Mouse (Mus musculus): ENCODE results near the gene Spred3. TPM values are rescaled to one million over a fixed set of nuclear protein-coding genes. Genes with fewer than 3 reads are reported as not detected.

Spred3 gene
- polyA plus RNA-seq, 1 experiment from 2014 or later: 0.25 TPM

GRCm38 (mm10) chr7:29170755-29171561 is 747 bp upstream of the Spred3 start:
- H3K4me1 ChIP-seq (ENCODE audit: control insufficient read depth, low read depth, low read length): peaks cover 28% of the 10 kb centered on the region
- no peak overlapping the region for H3K27ac ChIP-seq (ENCODE audit: low read length)
- no peaks in the 10 kb centered on the region for H3K9me3 ChIP-seq (replicated peaks; ENCODE audit: control insufficient read depth, low read length)
- peaks cover 67% of the 10 kb centered on the region for H3K27me3 ChIP-seq (ENCODE audit: control insufficient read depth, insufficient read depth, low read depth, low read length)
- WGBS (ENCODE audit: insufficient replicate concordance): under 1% methylated on average over 43 of the region's 43 CpGs
- H3K4me3 ChIP-seq (ENCODE audit: low read depth, low read length): peak overlapping the region; percentile 59
- H3K36me3 ChIP-seq (ENCODE audit: control insufficient read depth, insufficient read depth): peaks cover 20% of the 10 kb centered on the region
- H3K9ac ChIP-seq (ENCODE audit: low read depth, low read length): peak overlapping the region; percentile 21; the same call in 1 of the 2 replicates
- no peak for ATAC-seq (ENCODE audit: low read depth)
- H3K4me2 ChIP-seq (ENCODE audit: low read depth, low read length): peak overlapping the region; percentile 76

- H3K9ac ChIP-seq (ENCODE audit: low read depth, low read length): no peak overlapping the region
- H3K9me3 ChIP-seq (replicated peaks; ENCODE audit: control insufficient read depth, low read length): no peaks in the 10 kb centered on the region
- peak overlapping the region; percentile 59 for H3K4me3 ChIP-seq (ENCODE audit: low read depth, low read length)
- WGBS (ENCODE audit: insufficient replicate concordance): 0% methylated on average over 37 of the region's 39 CpGs
- ATAC-seq (ENCODE audit: low read depth): peak; percentile 51
- H3K36me3 ChIP-seq (ENCODE audit: control insufficient read depth, insufficient read depth): peaks cover 6% of the 10 kb centered on the region
- H3K4me1 ChIP-seq (ENCODE audit: control insufficient read depth, low read depth, low read length): peaks cover 28% of the 10 kb centered on the region
- H3K27me3 ChIP-seq (ENCODE audit: control insufficient read depth, insufficient read depth, low read depth, low read length): peaks cover 67% of the 10 kb centered on the region
- peak overlapping the region; percentile 76 for H3K4me2 ChIP-seq (ENCODE audit: low read depth, low read length)
- H3K27ac ChIP-seq (ENCODE audit: low read length): no peak overlapping the region
These were observed 763 bp downstream of the Spred3 start for GRCm38 (mm10) chr7:29169231-29170065.

- peaks cover 28% of the 10 kb centered on the region for H3K4me1 ChIP-seq (ENCODE audit: control insufficient read depth, low read depth, low read length)
- 1% methylated on average over 14 of the region's 14 CpGs for WGBS (ENCODE audit: insufficient replicate concordance)
- peak overlapping the region; percentile 76 for H3K4me2 ChIP-seq (ENCODE audit: low read depth, low read length)
- H3K9ac ChIP-seq (ENCODE audit: low read depth, low read length): no peak overlapping the region
- no peaks in the 10 kb centered on the region for H3K9me3 ChIP-seq (replicated peaks; ENCODE audit: control insufficient read depth, low read length)
- peaks cover 3% of the 10 kb centered on the region; the same call in 1 of the 2 replicates for H3K36me3 ChIP-seq (ENCODE audit: control insufficient read depth, insufficient read depth)
- H3K4me3 ChIP-seq (ENCODE audit: low read depth, low read length): peak overlapping the region; percentile 59
- H3K27ac ChIP-seq (ENCODE audit: low read length): no peak overlapping the region
- ATAC-seq (ENCODE audit: low read depth): no peak
- H3K27me3 ChIP-seq (ENCODE audit: control insufficient read depth, insufficient read depth, low read depth, low read length): peaks cover 67% of the 10 kb centered on the region
These were observed 1.4 kb downstream of the Spred3 start for GRCm38 (mm10) chr7:29168791-29169230.

GRCm38 (mm10) chr7:29168121-29168695 is 2.0 kb downstream of the Spred3 start:
- H3K4me3 ChIP-seq (ENCODE audit: low read depth, low read length): no peak overlapping the region
- no peaks in the 10 kb centered on the region for H3K36me3 ChIP-seq (ENCODE audit: control insufficient read depth, insufficient read depth)

GRCm38 (mm10) chr7:29167656-29168055 is 2.6 kb downstream of the Spred3 start:
- Histone ChIP-seq H3K36me3 (ENCODE audit: control insufficient read depth, insufficient read depth) (no peaks in the 10 kb centered on the region), H3K27me3 (ENCODE audit: control insufficient read depth, insufficient read depth, low read depth, low read length) (peaks cover 56% of the 10 kb centered on the region), H3K4me1 (ENCODE audit: control insufficient read depth, low read depth, low read length) (peaks cover 30% of the 10 kb centered on the region), H3K27ac (ENCODE audit: low read length) (no peak overlapping the region), H3K4me3 (ENCODE audit: low read depth, low read length) (no peak overlapping the region), H3K9ac (ENCODE audit: low read depth, low read length) (no peak overlapping the region), H3K9me3 (replicated peaks; ENCODE audit: control insufficient read depth, low read length) (no peaks in the 10 kb centered on the region), H3K4me2 (ENCODE audit: low read depth, low read length) (no peak overlapping the region)
- no peak for ATAC-seq (ENCODE audit: low read depth)
- 44% methylated on average over 19 of the region's 19 CpGs for WGBS (ENCODE audit: insufficient replicate concordance)

More at GRCm38 (mm10) chr7:29168121-29168695, 2.0 kb downstream of the Spred3 start:
- H3K4me2 ChIP-seq (ENCODE audit: low read depth, low read length): no peak overlapping the region
- H3K9ac ChIP-seq (ENCODE audit: low read depth, low read length): no peak overlapping the region
- H3K27ac ChIP-seq (ENCODE audit: low read length): no peak overlapping the region
- no peak for ATAC-seq (ENCODE audit: low read depth)
- 16% methylated on average over 10 of the region's 10 CpGs for WGBS (ENCODE audit: insufficient replicate concordance)
- no peaks in the 10 kb centered on the region for H3K9me3 ChIP-seq (replicated peaks; ENCODE audit: control insufficient read depth, low read length)
- peaks cover 61% of the 10 kb centered on the region for H3K27me3 ChIP-seq (ENCODE audit: control insufficient read depth, insufficient read depth, low read depth, low read length)
- peaks cover 28% of the 10 kb centered on the region for H3K4me1 ChIP-seq (ENCODE audit: control insufficient read depth, low read depth, low read length)

- WGBS (ENCODE audit: insufficient replicate concordance): 16% methylated on average over 9 of the region's 9 CpGs
- H3K4me3 ChIP-seq (ENCODE audit: low read depth, low read length): no peak overlapping the region
- H3K27me3 ChIP-seq (ENCODE audit: control insufficient read depth, insufficient read depth, low read depth, low read length): peaks cover 20% of the 10 kb centered on the region
- H3K27ac ChIP-seq (ENCODE audit: low read length): no peak overlapping the region
- no peaks in the 10 kb centered on the region for H3K9me3 ChIP-seq (replicated peaks; ENCODE audit: control insufficient read depth, low read length)
- no peak overlapping the region for H3K9ac ChIP-seq (ENCODE audit: low read depth, low read length)
- no peak overlapping the region for H3K4me2 ChIP-seq (ENCODE audit: low read depth, low read length)
- peaks cover 3% of the 10 kb centered on the region; the same call in 1 of the 2 replicates for H3K4me1 ChIP-seq (ENCODE audit: control insufficient read depth, low read depth, low read length)
- H3K36me3 ChIP-seq (ENCODE audit: control insufficient read depth, insufficient read depth): no peaks in the 10 kb centered on the region
- ATAC-seq (ENCODE audit: low read depth): peak; percentile 75
These were observed 7.3 kb downstream of the Spred3 start for GRCm38 (mm10) chr7:29162750-29163525.

- Histone ChIP-seq H3K9ac (ENCODE audit: low read depth, low read length) (no peak overlapping the region), H3K4me2 (ENCODE audit: low read depth, low read length) (no peak overlapping the region), H3K4me3 (ENCODE audit: low read depth, low read length) (no peak overlapping the region), H3K27ac (ENCODE audit: low read length) (no peak overlapping the region), H3K9me3 (replicated peaks; ENCODE audit: control insufficient read depth, low read length) (no peaks in the 10 kb centered on the region), H3K4me1 (ENCODE audit: control insufficient read depth, low read depth, low read length) (peaks cover 3% of the 10 kb centered on the region; the same call in 1 of the 2 replicates), H3K36me3 (ENCODE audit: control insufficient read depth, insufficient read depth) (no peaks in the 10 kb centered on the region), H3K27me3 (ENCODE audit: control insufficient read depth, insufficient read depth, low read depth, low read length) (peaks cover 15% of the 10 kb centered on the region)
- no peak for ATAC-seq (ENCODE audit: low read depth)
- 72% methylated on average over 5 of the region's 5 CpGs for WGBS (ENCODE audit: insufficient replicate concordance)
These were observed 7.9 kb downstream of the Spred3 start for GRCm38 (mm10) chr7:29162294-29162693.

- WGBS (ENCODE audit: insufficient replicate concordance): 11% methylated on average over 5 of the region's 5 CpGs
- Histone ChIP-seq H3K4me1 (ENCODE audit: control insufficient read depth, low read depth, low read length) (peaks cover 12% of the 10 kb centered on the region), H3K4me2 (ENCODE audit: low read depth, low read length) (no peak overlapping the region), H3K27ac (ENCODE audit: low read length) (no peak overlapping the region), H3K4me3 (ENCODE audit: low read depth, low read length) (no peak overlapping the region), H3K9ac (ENCODE audit: low read depth, low read length) (no peak overlapping the region), H3K27me3 (ENCODE audit: control insufficient read depth, insufficient read depth, low read depth, low read length) (peaks cover 11% of the 10 kb centered on the region), H3K9me3 (replicated peaks; ENCODE audit: control insufficient read depth, low read length) (peaks cover 3% of the 10 kb centered on the region; the same call in 1 of the 2 replicates), H3K36me3 (ENCODE audit: control insufficient read depth, insufficient read depth) (peaks cover 3% of the 10 kb centered on the region; the same call in 1 of the 2 replicates)
- ATAC-seq (ENCODE audit: low read depth): no peak
These were observed 11.9 kb downstream of the Spred3 start for GRCm38 (mm10) chr7:29158264-29158663.
